Mouse (Mus musculus): ENCODE results near the gene Snx22. TPM values are rescaled to one million over a fixed set of nuclear protein-coding genes. Genes with fewer than 3 reads are reported as not detected.

Snx22 gene
- polyA plus RNA-seq, 1 experiment from 2014 or later: 34.9 TPM

- H3K27me3 ChIP-seq: peaks cover 36% of the 10 kb centered on the region
- peaks cover 54% of the 10 kb centered on the region for H3K4me1 ChIP-seq (replicated peaks)
- WGBS (ENCODE audit: insufficient replicate concordance): 2% methylated on average over 30 of the region's 30 CpGs
- no peaks in the 10 kb centered on the region for H3K9me3 ChIP-seq (replicated peaks)
- H3K4me3 ChIP-seq (replicated peaks): peak overlapping the region; percentile 82
- peak overlapping the region; percentile 82 for H3K4me2 ChIP-seq
- peak overlapping the region; percentile 90 for H3K9ac ChIP-seq
- ATAC-seq (ENCODE audit: insufficient read depth): peak; percentile 55
- peak overlapping the region; percentile 81 for H3K27ac ChIP-seq (replicated peaks)
- peaks cover 38% of the 10 kb centered on the region for H3K36me3 ChIP-seq (replicated peaks)
Measured at GRCm38 (mm10) chr9:66068971-66069391, 538 bp downstream of the Snx22 start.

GRCm38 (mm10) chr9:66068056-66068455 is 1.5 kb downstream of the Snx22 start:
- Histone ChIP-seq H3K4me1 (replicated peaks) (peaks cover 54% of the 10 kb centered on the region), H3K27me3 (peaks cover 27% of the 10 kb centered on the region), H3K9ac (peak overlapping the region; percentile 90), H3K36me3 (replicated peaks) (peaks cover 47% of the 10 kb centered on the region), H3K9me3 (replicated peaks) (no peaks in the 10 kb centered on the region), H3K27ac (replicated peaks) (peak overlapping the region; percentile 81), H3K4me2 (peak overlapping the region; percentile 82), H3K4me3 (replicated peaks) (peak overlapping the region; percentile 82)
- WGBS (ENCODE audit: insufficient replicate concordance): 69% methylated on average over 4 of the region's 4 CpGs
- no peak for ATAC-seq (ENCODE audit: insufficient read depth)

- Histone ChIP-seq H3K4me2 (peak overlapping the region; percentile 82), H3K4me3 (replicated peaks) (peak overlapping the region; percentile 82), H3K27me3 (peaks cover 22% of the 10 kb centered on the region), H3K36me3 (replicated peaks) (peaks cover 52% of the 10 kb centered on the region), H3K27ac (replicated peaks) (peak overlapping the region; percentile 81; the same call in 1 of the 2 replicates), H3K9me3 (replicated peaks) (no peaks in the 10 kb centered on the region), H3K4me1 (replicated peaks) (peaks cover 56% of the 10 kb centered on the region), H3K9ac (peak overlapping the region; percentile 90; the same call in 1 of the 2 replicates)
- WGBS (ENCODE audit: insufficient replicate concordance): 51% methylated on average over 5 of the region's 5 CpGs
- no peak for ATAC-seq (ENCODE audit: insufficient read depth)
Measured at GRCm38 (mm10) chr9:66067542-66067941, 2.0 kb downstream of the Snx22 start.

GRCm38 (mm10) chr9:66066791-66067190 is 2.7 kb downstream of the Snx22 start:
- H3K27me3 ChIP-seq: peaks cover 19% of the 10 kb centered on the region; the same call in 1 of the 2 replicates
- no peak overlapping the region; the same call in 1 of the 2 replicates for H3K27ac ChIP-seq (replicated peaks)
- H3K9me3 ChIP-seq (replicated peaks): no peaks in the 10 kb centered on the region
- peak overlapping the region; percentile 82; the same call in 1 of the 2 replicates for H3K4me2 ChIP-seq
- H3K9ac ChIP-seq: no peak overlapping the region
- H3K36me3 ChIP-seq (replicated peaks): peaks cover 59% of the 10 kb centered on the region
- peaks cover 60% of the 10 kb centered on the region for H3K4me1 ChIP-seq (replicated peaks)
- H3K4me3 ChIP-seq (replicated peaks): peak overlapping the region; percentile 82; the same call in 1 of the 2 replicates
- WGBS (ENCODE audit: insufficient replicate concordance): 86% methylated on average over 3 of the region's 3 CpGs
- no peak for ATAC-seq (ENCODE audit: insufficient read depth)

GRCm38 (mm10) chr9:66064316-66064715 is 5.2 kb downstream of the Snx22 start:
- ATAC-seq (ENCODE audit: insufficient read depth): no peak
- Histone ChIP-seq H3K9me3 (replicated peaks) (no peaks in the 10 kb centered on the region), H3K4me3 (replicated peaks) (no peak overlapping the region), H3K27ac (replicated peaks) (peak overlapping the region; percentile 24; the same call in 1 of the 2 replicates), H3K4me2 (no peak overlapping the region), H3K36me3 (replicated peaks) (peaks cover 65% of the 10 kb centered on the region), H3K27me3 (peaks cover 17% of the 10 kb centered on the region; the same call in 1 of the 2 replicates), H3K4me1 (replicated peaks) (peaks cover 56% of the 10 kb centered on the region), H3K9ac (no peak overlapping the region)
- WGBS (ENCODE audit: insufficient replicate concordance): 95% methylated on average over 11 of the region's 11 CpGs

GRCm38 (mm10) chr9:66063446-66063845 is 6.1 kb downstream of the Snx22 start:
- ATAC-seq (ENCODE audit: insufficient read depth): no peak
- Histone ChIP-seq H3K36me3 (replicated peaks) (peaks cover 65% of the 10 kb centered on the region), H3K4me3 (replicated peaks) (no peak overlapping the region), H3K4me1 (replicated peaks) (peaks cover 56% of the 10 kb centered on the region), H3K27ac (replicated peaks) (peak overlapping the region; percentile 24), H3K9me3 (replicated peaks) (no peaks in the 10 kb centered on the region), H3K27me3 (peaks cover 9% of the 10 kb centered on the region; the same call in 1 of the 2 replicates), H3K9ac (no peak overlapping the region), H3K4me2 (no peak overlapping the region)
- WGBS (ENCODE audit: insufficient replicate concordance): 89% methylated on average over 3 of the region's 3 CpGs

- no peak for ATAC-seq (ENCODE audit: insufficient read depth)
- Histone ChIP-seq H3K4me1 (replicated peaks) (peaks cover 43% of the 10 kb centered on the region), H3K4me3 (replicated peaks) (peak overlapping the region; percentile 93), H3K27ac (replicated peaks) (peak overlapping the region; percentile 91), H3K27me3 (no peaks in the 10 kb centered on the region), H3K9me3 (replicated peaks) (no peaks in the 10 kb centered on the region), H3K9ac (peak overlapping the region; percentile 96), H3K4me2 (peak overlapping the region; percentile 75), H3K36me3 (replicated peaks) (peaks cover 51% of the 10 kb centered on the region)
- 89% methylated on average over 3 of the region's 3 CpGs for WGBS (ENCODE audit: insufficient replicate concordance)
Measured at GRCm38 (mm10) chr9:66061656-66062055, 7.9 kb downstream of the Snx22 start.

GRCm38 (mm10) chr9:66060986-66061385 is 8.5 kb downstream of the Snx22 start:
- 24% methylated on average over 4 of the region's 4 CpGs for WGBS (ENCODE audit: insufficient replicate concordance)
- Histone ChIP-seq H3K4me2 (peak overlapping the region; percentile 75), H3K27me3 (no peaks in the 10 kb centered on the region), H3K36me3 (replicated peaks) (peaks cover 44% of the 10 kb centered on the region), H3K9me3 (replicated peaks) (no peaks in the 10 kb centered on the region), H3K27ac (replicated peaks) (peak overlapping the region; percentile 91), H3K9ac (peak overlapping the region; percentile 96), H3K4me3 (replicated peaks) (peak overlapping the region; percentile 93), H3K4me1 (replicated peaks) (peaks cover 36% of the 10 kb centered on the region)
- no peak for ATAC-seq (ENCODE audit: insufficient read depth)

- peak; percentile 48 for ATAC-seq (ENCODE audit: insufficient read depth)
- Histone ChIP-seq H3K9ac (peak overlapping the region; percentile 96), H3K27ac (replicated peaks) (peak overlapping the region; percentile 91), H3K9me3 (replicated peaks) (no peaks in the 10 kb centered on the region), H3K36me3 (replicated peaks) (peaks cover 37% of the 10 kb centered on the region), H3K4me1 (replicated peaks) (peaks cover 36% of the 10 kb centered on the region), H3K4me3 (replicated peaks) (peak overlapping the region; percentile 93), H3K4me2 (peak overlapping the region; percentile 75), H3K27me3 (no peaks in the 10 kb centered on the region)
- under 1% methylated on average over 20 of the region's 20 CpGs for WGBS (ENCODE audit: insufficient replicate concordance)
Measured at GRCm38 (mm10) chr9:66060308-66060647, 9.2 kb downstream of the Snx22 start.

- Histone ChIP-seq H3K4me2 (peak within 1 kb of the TSS; percentile 90), H3K4me3 (replicated peaks) (peak within 1 kb of the TSS; percentile 93), H3K4me1 (replicated peaks) (peaks cover 36% of the 10 kb centered on the region), H3K9ac (peak within 1 kb of the TSS; percentile 96), H3K27me3 (no peaks in the 10 kb centered on the region), H3K36me3 (replicated peaks) (peaks cover 33% of the 10 kb centered on the region), H3K9me3 (replicated peaks) (no peaks in the 10 kb centered on the region), H3K27ac (replicated peaks) (peak within 1 kb of the TSS; percentile 91)
- 2% methylated on average over 51 of the region's 51 CpGs for WGBS (ENCODE audit: insufficient replicate concordance)
- ATAC-seq (ENCODE audit: insufficient read depth): peak; percentile 96
Measured at GRCm38 (mm10) chr9:66059583-66060307, 9.8 kb downstream of the Snx22 start, which contains the start of gene Ppib. Ppib (plus strand) TSS chr9:66060222.

GRCm38 (mm10) chr9:66053620-66054019 is 15.9 kb downstream of the Snx22 start:
- Histone ChIP-seq H3K4me1 (replicated peaks) (peaks cover 6% of the 10 kb centered on the region; the same call in 1 of the 2 replicates), H3K9me3 (replicated peaks) (0 out of 2 replicates have a peak, but pooled peaks cover 7% of the 10 kb centered on the region), H3K4me2 (no peak overlapping the region), H3K27ac (replicated peaks) (no peak overlapping the region), H3K36me3 (replicated peaks) (no peaks in the 10 kb centered on the region), H3K27me3 (no peaks in the 10 kb centered on the region), H3K4me3 (replicated peaks) (no peak overlapping the region), H3K9ac (no peak overlapping the region)
- no peak for ATAC-seq (ENCODE audit: insufficient read depth)
- 46% methylated on average over 1 of the region's 1 CpGs for WGBS (ENCODE audit: insufficient replicate concordance)
